Mouse (Mus musculus): ENCODE data around the gene Cacng4. TPM values are rescaled to one million over a fixed set of nuclear protein-coding genes. Genes with fewer than 3 reads are reported as not detected.

Cacng4 gene
- polyA plus RNA-seq, 1 experiment from 2014 or later, result 58.2 TPM

DNA sequence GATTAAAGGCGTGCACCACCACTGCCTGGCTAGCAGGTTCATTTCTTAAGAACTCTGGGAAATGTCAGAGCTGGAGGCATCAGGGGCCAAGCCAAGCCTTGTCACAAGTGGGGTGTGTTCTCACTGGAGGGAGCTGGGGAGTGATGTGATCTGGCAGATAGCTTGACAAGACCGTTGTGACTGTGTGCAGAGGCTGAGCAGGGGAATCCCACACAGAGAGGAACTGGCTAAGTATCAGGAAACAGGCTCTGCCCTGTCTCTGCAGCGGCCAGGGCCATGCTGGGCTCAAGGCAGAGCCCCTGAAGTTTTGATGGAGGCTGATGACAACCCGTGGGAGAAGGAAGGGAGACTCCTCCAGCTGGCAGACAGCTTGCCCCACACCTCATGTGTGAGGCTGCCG is 11.8 kb downstream of the Cacng4 start:
- Histone ChIP-seq H3K27ac (no peak overlapping the region), H3K4me2 (replicated peaks) (no peak overlapping the region), H3K9ac (no peak overlapping the region), H3K4me3 (replicated peaks; ENCODE audit: low read length) (no peak overlapping the region), H3K9me3 (ENCODE audit: control insufficient read depth, low read length) (no peaks in the 10 kb centered on the region), H3K36me3 (replicated peaks; ENCODE audit: control insufficient read depth, insufficient read depth) (0 out of 2 replicates have a peak, but pooled peaks cover 4% of the 10 kb centered on the region), H3K27me3 (ENCODE audit: control insufficient read depth, insufficient read depth, low read length) (no peaks in the 10 kb centered on the region), H3K4me1 (replicated peaks; ENCODE audit: control insufficient read depth, insufficient read depth, low read length) (peaks cover 25% of the 10 kb centered on the region)
- WGBS, result 57% methylated on average over 5 of the region's 5 CpGs
- ATAC-seq (ENCODE audit: low FRiP score) (no peak), DNase-seq (ENCODE audit: low spot score) (no peak)

DNA sequence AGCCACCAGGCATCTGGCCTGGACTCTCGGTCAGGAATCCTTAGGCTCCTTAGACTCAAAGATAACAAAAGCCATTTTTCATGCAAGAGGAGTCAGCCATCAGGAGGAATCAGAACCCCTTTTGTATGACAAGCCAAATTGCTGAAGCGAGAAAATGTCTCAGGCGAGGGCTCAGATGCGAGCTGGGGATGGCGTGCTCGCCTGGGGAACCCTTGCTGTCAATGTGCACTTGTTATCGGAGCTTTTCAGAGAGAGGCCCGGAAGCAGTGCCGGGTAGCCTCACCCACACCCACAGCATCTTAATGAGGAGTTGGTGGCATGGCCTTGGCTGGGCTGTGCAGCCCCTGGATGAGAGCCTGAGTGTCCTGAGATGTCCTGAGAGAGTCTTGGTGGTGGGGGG is 15.5 kb downstream of the Cacng4 start:
- 9% methylated on average over 9 of the region's 9 CpGs for WGBS
- ATAC-seq (ENCODE audit: low FRiP score) (peak; percentile 64; the same call in 1 of the 2 replicates), DNase-seq (ENCODE audit: low spot score) (peak; percentile 67)
- Histone ChIP-seq H3K27me3 (ENCODE audit: control insufficient read depth, insufficient read depth, low read length) (no peaks in the 10 kb centered on the region), H3K4me3 (replicated peaks; ENCODE audit: low read length) (no peak overlapping the region), H3K4me2 (replicated peaks) (0 out of 2 replicates have a peak overlapping the region, but pooled peaks have one; percentile 3), H3K27ac (peak overlapping the region; percentile 79), H3K9ac (no peak overlapping the region), H3K9me3 (ENCODE audit: control insufficient read depth, low read length) (no peaks in the 10 kb centered on the region), H3K36me3 (replicated peaks; ENCODE audit: control insufficient read depth, insufficient read depth) (0 out of 2 replicates have a peak, but pooled peaks cover 5% of the 10 kb centered on the region), H3K4me1 (replicated peaks; ENCODE audit: control insufficient read depth, insufficient read depth, low read length) (peaks cover 60% of the 10 kb centered on the region)

DNA sequence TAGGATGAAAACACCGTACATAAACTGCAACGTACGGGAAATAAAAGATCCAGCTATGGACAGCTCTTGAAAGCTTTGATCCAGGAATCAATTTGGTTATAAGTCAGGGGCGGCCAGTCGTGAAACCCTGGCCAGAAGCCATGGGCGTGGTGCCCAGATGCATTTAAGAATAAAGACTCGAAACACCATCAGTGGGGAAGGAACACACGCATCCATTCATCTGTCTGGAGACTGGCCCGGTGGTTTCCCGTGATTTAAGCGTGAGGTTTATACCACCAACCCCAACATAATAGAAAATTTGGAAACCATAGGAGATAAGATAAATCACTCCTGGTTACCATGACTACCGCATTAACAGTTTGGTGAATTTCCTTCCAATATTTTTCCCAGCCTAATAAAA is 16.9 kb downstream of the Cacng4 start:
- no peak for ATAC-seq (ENCODE audit: low FRiP score)

DNA sequence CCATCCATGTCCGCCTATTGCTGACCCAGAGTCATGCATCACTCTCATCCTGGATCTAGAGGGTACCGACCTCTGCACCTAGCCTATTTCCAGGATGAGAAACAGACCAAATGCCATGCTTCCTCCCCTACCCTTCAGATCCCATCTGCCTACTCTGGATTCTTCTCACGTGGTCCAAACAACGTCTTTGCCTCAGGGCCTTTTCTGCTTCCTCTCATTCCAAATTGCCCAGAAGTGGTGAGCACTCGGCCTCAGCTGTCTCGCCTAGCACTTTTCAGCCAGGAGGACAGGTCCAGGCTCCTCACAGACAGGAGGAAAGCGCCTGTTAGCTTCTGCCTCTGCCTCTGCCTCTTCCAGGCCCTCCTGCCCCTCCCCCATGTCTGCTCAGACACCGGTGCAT is 21.0 kb downstream of the Cacng4 start:
- Histone ChIP-seq H3K36me3 (replicated peaks; ENCODE audit: control insufficient read depth, insufficient read depth) (peaks cover 10% of the 10 kb centered on the region; the same call in 1 of the 2 replicates), H3K4me1 (replicated peaks; ENCODE audit: control insufficient read depth, insufficient read depth, low read length) (peaks cover 74% of the 10 kb centered on the region), H3K27me3 (ENCODE audit: control insufficient read depth, insufficient read depth, low read length) (no peaks in the 10 kb centered on the region), H3K4me3 (replicated peaks; ENCODE audit: low read length) (no peak overlapping the region), H3K9ac (peak overlapping the region; percentile 13; the same call in 1 of the 2 replicates), H3K9me3 (ENCODE audit: control insufficient read depth, low read length) (no peaks in the 10 kb centered on the region), H3K27ac (no peak overlapping the region), H3K4me2 (replicated peaks) (no peak overlapping the region)
- 53% methylated on average over 8 of the region's 8 CpGs for WGBS
- DNase-seq (ENCODE audit: low spot score) (no peak), ATAC-seq (ENCODE audit: low FRiP score) (no peak)

More for the DNA sequence above, 16.9 kb downstream of the Cacng4 start:
- 20% methylated on average over 12 of the region's 12 CpGs for WGBS
- Histone ChIP-seq H3K9me3 (ENCODE audit: control insufficient read depth, low read length) (no peaks in the 10 kb centered on the region), H3K27ac (peak overlapping the region; percentile 79; the same call in 1 of the 2 replicates), H3K27me3 (ENCODE audit: control insufficient read depth, insufficient read depth, low read length) (no peaks in the 10 kb centered on the region), H3K36me3 (replicated peaks; ENCODE audit: control insufficient read depth, insufficient read depth) (0 out of 2 replicates have a peak, but pooled peaks cover 9% of the 10 kb centered on the region), H3K4me3 (replicated peaks; ENCODE audit: low read length) (no peak overlapping the region), H3K4me1 (replicated peaks; ENCODE audit: control insufficient read depth, insufficient read depth, low read length) (peaks cover 74% of the 10 kb centered on the region), H3K4me2 (replicated peaks) (peak overlapping the region; percentile 17), H3K9ac (no peak overlapping the region)
- DNase-seq (ENCODE audit: low spot score), result peak; percentile 66

DNA sequence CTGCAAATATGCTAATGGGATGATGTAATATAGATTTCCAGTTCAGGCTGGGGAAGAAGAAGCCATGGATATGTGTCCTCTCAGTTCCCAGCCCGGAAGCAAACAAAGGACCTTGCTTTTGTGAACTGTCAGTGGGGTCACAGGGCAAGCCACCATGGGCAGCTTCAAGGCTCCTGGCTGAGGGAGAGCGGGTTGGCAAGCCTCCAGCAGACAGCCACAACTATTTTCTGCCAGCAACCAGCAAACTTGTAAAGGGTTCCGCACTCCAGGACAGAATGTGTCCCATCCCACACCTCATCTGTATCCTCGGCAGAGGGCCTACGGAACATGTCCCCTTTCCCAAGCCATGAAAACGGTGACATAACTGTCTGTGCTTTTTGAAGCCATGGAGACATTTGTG is 22.4 kb downstream of the Cacng4 start:
- Histone ChIP-seq H3K27ac (peak overlapping the region; percentile 8; the same call in 1 of the 2 replicates), H3K9ac (no peak overlapping the region), H3K9me3 (ENCODE audit: control insufficient read depth, low read length) (no peaks in the 10 kb centered on the region), H3K4me3 (replicated peaks; ENCODE audit: low read length) (no peak overlapping the region), H3K27me3 (ENCODE audit: control insufficient read depth, insufficient read depth, low read length) (no peaks in the 10 kb centered on the region), H3K36me3 (replicated peaks; ENCODE audit: control insufficient read depth, insufficient read depth) (peaks cover 10% of the 10 kb centered on the region; the same call in 1 of the 2 replicates), H3K4me2 (replicated peaks) (no peak overlapping the region), H3K4me1 (replicated peaks; ENCODE audit: control insufficient read depth, insufficient read depth, low read length) (peaks cover 73% of the 10 kb centered on the region)
- ATAC-seq (ENCODE audit: low FRiP score) (no peak), DNase-seq (ENCODE audit: low spot score) (no peak)
- WGBS, result 49% methylated on average over 6 of the region's 6 CpGs

DNA sequence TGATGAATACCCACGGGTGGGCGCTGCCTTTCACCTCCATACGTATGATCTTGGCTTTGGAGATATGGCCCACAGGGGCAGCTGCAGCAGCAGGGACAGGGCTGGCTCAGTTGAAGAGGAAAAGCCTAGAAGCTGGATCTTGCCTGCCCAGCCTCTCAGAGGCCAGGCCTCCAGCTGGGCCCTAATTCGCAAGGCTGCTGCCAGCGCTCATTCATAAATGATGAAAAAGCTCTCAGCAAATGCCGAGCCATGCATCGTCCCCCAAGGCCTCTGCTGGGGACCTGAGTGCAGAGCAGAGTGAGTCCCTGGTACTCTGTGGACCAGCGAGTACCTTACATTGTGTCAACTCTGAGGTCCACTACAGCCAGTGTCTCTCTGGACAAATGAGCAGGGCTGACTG is 26.0 kb downstream of the Cacng4 start:
- Histone ChIP-seq H3K4me1 (replicated peaks; ENCODE audit: control insufficient read depth, insufficient read depth, low read length) (peaks cover 63% of the 10 kb centered on the region), H3K4me2 (replicated peaks) (no peak overlapping the region), H3K9ac (no peak overlapping the region), H3K27ac (no peak overlapping the region), H3K27me3 (ENCODE audit: control insufficient read depth, insufficient read depth, low read length) (no peaks in the 10 kb centered on the region), H3K9me3 (ENCODE audit: control insufficient read depth, low read length) (no peaks in the 10 kb centered on the region), H3K4me3 (replicated peaks; ENCODE audit: low read length) (no peak overlapping the region), H3K36me3 (replicated peaks; ENCODE audit: control insufficient read depth, insufficient read depth) (peaks cover 5% of the 10 kb centered on the region; the same call in 1 of the 2 replicates)
- peak; percentile 52 for DNase-seq (ENCODE audit: low spot score)
- 38% methylated on average over 8 of the region's 8 CpGs for WGBS
- ATAC-seq (ENCODE audit: low FRiP score), result peak; percentile 35; the same call in 1 of the 2 replicates

DNA sequence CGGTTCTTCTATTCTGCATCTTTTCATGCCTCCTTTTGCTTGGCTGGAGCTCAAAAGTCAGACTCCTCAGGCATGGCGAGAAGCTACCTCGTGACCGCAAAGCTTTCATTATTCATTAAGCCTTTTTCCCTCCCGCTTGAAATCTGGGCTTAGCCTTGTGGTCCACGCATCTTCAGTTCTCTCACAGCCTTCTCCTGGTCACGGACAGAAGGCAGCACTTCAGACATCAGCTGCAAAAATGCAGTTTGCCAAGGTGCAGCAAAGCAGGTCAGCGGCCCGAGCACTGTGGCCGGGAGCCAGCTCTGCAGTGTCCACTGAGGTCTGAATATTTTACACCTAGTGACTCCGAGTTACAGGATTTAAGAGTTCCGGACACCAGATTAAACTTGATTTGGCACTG is 27.4 kb downstream of the Cacng4 start:
- ATAC-seq (ENCODE audit: low FRiP score) (no peak), DNase-seq (ENCODE audit: low spot score) (no peak)
- no peak overlapping the region for H3K9ac ChIP-seq
- 0 out of 2 replicates have a peak overlapping the region, but pooled peaks have one; percentile 38 for H3K27ac ChIP-seq
- WGBS, result 40% methylated on average over 12 of the region's 12 CpGs
- H3K4me1 ChIP-seq (replicated peaks; ENCODE audit: control insufficient read depth, insufficient read depth, low read length), result peaks cover 63% of the 10 kb centered on the region
- H3K4me2 ChIP-seq (replicated peaks), result no peak overlapping the region
- no peak overlapping the region for H3K4me3 ChIP-seq (replicated peaks; ENCODE audit: low read length)
- no peaks in the 10 kb centered on the region; the same call in 1 of the 2 replicates for H3K36me3 ChIP-seq (replicated peaks; ENCODE audit: control insufficient read depth, insufficient read depth)
- H3K27me3 ChIP-seq (ENCODE audit: control insufficient read depth, insufficient read depth, low read length), result no peaks in the 10 kb centered on the region
- no peaks in the 10 kb centered on the region for H3K9me3 ChIP-seq (ENCODE audit: control insufficient read depth, low read length)

DNA sequence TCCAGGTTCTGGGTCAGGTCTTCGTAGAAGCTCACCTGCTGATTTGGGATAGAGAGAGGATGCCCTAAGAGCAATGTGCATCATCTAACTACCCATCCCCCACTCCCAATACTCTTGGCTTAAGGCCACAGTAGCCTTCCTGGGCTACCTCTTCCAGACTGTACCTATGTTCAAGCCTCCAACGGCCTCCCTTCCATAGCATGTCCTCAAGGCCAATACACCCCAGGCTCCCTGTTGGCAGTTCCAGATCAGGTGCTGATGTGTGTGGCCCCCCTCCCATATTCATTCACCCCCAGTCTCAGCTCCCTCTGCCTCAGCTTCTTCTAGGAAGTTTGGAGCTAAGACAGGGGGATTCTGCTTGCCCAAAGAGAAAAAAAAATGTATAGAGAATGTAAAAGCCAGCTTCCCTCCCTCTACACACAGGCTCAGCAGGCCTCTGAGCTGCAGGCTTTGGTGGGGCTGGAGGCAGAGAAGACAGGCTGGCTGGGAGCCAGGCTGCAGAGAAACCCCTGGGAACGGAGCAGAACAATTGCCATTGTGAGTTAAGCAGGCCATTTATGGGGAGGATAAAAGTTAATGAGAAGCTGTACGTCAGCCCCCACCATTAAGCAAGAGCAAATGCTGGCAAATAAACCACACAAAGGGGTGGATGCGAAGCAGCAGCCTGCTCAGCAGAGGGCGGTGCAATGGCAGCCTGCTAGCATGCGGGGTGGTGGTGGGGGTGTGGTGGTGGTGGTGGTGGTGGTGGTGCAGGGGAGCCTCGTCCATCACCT is 31.5 kb downstream of the Cacng4 start:
- Histone ChIP-seq H3K36me3 (replicated peaks; ENCODE audit: control insufficient read depth, insufficient read depth) (peaks cover under 1% of the 10 kb centered on the region; the same call in 1 of the 2 replicates), H3K4me1 (replicated peaks; ENCODE audit: control insufficient read depth, insufficient read depth, low read length) (peaks cover 68% of the 10 kb centered on the region), H3K27me3 (ENCODE audit: control insufficient read depth, insufficient read depth, low read length) (no peaks in the 10 kb centered on the region), H3K4me2 (replicated peaks) (peak overlapping the region; percentile 7; the same call in 1 of the 2 replicates), H3K27ac (peak overlapping the region; percentile 89), H3K9ac (peak overlapping the region; percentile 47), H3K9me3 (ENCODE audit: control insufficient read depth, low read length) (no peaks in the 10 kb centered on the region), H3K4me3 (replicated peaks; ENCODE audit: low read length) (no peak overlapping the region)
- 15% methylated on average over 8 of the region's 8 CpGs for WGBS
- ATAC-seq (ENCODE audit: low FRiP score) (peak; percentile 82), DNase-seq (ENCODE audit: low spot score) (peak; percentile 83)

DNA sequence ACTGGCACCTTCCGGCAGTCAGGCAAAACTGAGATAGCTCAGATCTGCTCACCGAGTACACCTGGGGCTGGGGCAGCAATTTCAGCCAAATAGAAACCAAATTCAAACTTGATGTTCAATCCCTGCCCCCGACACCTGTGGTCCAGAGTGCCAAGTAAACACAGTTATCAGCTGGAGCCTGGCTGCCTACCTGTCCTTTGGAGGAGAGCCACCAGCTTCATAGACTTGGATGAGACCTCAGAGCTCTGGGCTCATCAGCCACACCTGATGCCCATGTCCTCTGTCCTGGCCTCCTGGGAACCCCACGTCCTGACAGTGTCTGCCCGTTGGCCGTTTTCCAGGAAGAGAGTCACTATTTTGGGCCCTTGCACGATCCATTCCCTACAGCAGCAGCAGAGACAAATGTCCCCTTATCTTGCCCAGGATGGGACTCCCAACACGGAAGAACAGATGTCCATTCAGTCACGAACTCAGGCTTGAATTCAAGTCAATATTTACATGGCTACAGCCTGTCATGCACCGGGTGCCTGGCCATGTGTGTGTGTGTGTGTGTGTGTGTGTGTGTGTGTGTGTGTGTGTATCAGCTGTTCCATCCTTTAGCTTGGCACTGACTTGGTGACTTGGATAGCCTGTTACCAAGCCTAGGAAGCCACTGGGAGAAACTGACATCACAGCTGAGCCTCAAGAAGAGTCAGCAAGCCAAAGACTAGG is 32.4 kb downstream of the Cacng4 start:
- H3K9ac ChIP-seq, result no peak overlapping the region
- WGBS, result 62% methylated on average over 10 of the region's 10 CpGs
- no peaks in the 10 kb centered on the region for H3K9me3 ChIP-seq (ENCODE audit: control insufficient read depth, low read length)
- DNase-seq (ENCODE audit: low spot score) (no peak), ATAC-seq (ENCODE audit: low FRiP score) (no peak)
- no peak overlapping the region for H3K4me2 ChIP-seq (replicated peaks)
- H3K4me1 ChIP-seq (replicated peaks; ENCODE audit: control insufficient read depth, insufficient read depth, low read length), result peaks cover 59% of the 10 kb centered on the region
- H3K4me3 ChIP-seq (replicated peaks; ENCODE audit: low read length), result no peak overlapping the region
- H3K27ac ChIP-seq, result peak overlapping the region; percentile 89
- peaks cover 4% of the 10 kb centered on the region; the same call in 1 of the 2 replicates for H3K36me3 ChIP-seq (replicated peaks; ENCODE audit: control insufficient read depth, insufficient read depth)
- H3K27me3 ChIP-seq (ENCODE audit: control insufficient read depth, insufficient read depth, low read length), result no peaks in the 10 kb centered on the region

Measured in hindbrain, embryonic 14.5 days (tissue).